Mouse (Mus musculus): ENCODE measurements at regions not wholly inside any gene's neighbourhood (a gene's known extent, or its start where the extent isn't known, plus 50 kb on each side); places are given as distances from the start of the nearest gene placed in this dataset.

- Histone ChIP-seq H3K4me1 (ENCODE audit: insufficient read depth) (no peaks in the 10 kb centered on the region), H3K36me3 (replicated peaks; ENCODE audit: insufficient read depth, low read length) (no peaks in the 10 kb centered on the region), H3K4me3 (ENCODE audit: low read depth, low read length) (no peak overlapping the region), H3K4me2 (ENCODE audit: low read depth, low read length) (no peak overlapping the region), H3K27me3 (ENCODE audit: insufficient read depth, low read length) (no peaks in the 10 kb centered on the region), H3K27ac (ENCODE audit: low read depth) (no peak overlapping the region), H3K9me3 (ENCODE audit: low read length) (no peaks in the 10 kb centered on the region), H3K9ac (replicated peaks) (no peak overlapping the region)
- ATAC-seq (no peak), DNase-seq (no peak)
- TF ChIP-seq CTCF (IDR thresholded peaks at IDR 0.05; ENCODE audit: low read depth) (no peak), EP300 (IDR thresholded peaks at IDR 0.05; ENCODE audit: low read depth) (no peak)
- WGBS (ENCODE audit: insufficient replicate concordance), result 19% methylated on average over 1 of the region's 1 CpGs
Measured at GRCm38 (mm10) chr15:33975077-33975476, 382.6 kb downstream of the 9430069I07Rik start.

- Histone ChIP-seq H3K27me3 (ENCODE audit: insufficient read depth, low read length) (no peaks in the 10 kb centered on the region), H3K4me2 (ENCODE audit: low read depth, low read length) (no peak overlapping the region), H3K4me1 (ENCODE audit: insufficient read depth) (no peaks in the 10 kb centered on the region), H3K9ac (replicated peaks) (no peak overlapping the region), H3K9me3 (ENCODE audit: low read length) (no peaks in the 10 kb centered on the region), H3K36me3 (replicated peaks; ENCODE audit: insufficient read depth, low read length) (no peaks in the 10 kb centered on the region), H3K4me3 (ENCODE audit: low read depth, low read length) (no peak overlapping the region), H3K27ac (ENCODE audit: low read depth) (no peak overlapping the region)
- WGBS (ENCODE audit: insufficient replicate concordance), result 57% methylated on average over 3 of the region's 3 CpGs
- TF ChIP-seq CTCF (IDR thresholded peaks at IDR 0.05; ENCODE audit: low read depth), result no peak
- no peak for TF ChIP-seq EP300 (IDR thresholded peaks at IDR 0.05; ENCODE audit: low read depth)
- DNase-seq (no peak), ATAC-seq (no peak)
Measured at GRCm38 (mm10) chr15:33973466-33973865, 384.2 kb downstream of the 9430069I07Rik start.

- Histone ChIP-seq H3K4me1 (ENCODE audit: insufficient read depth) (no peaks in the 10 kb centered on the region), H3K9me3 (ENCODE audit: low read length) (no peaks in the 10 kb centered on the region), H3K9ac (replicated peaks) (no peak overlapping the region), H3K36me3 (replicated peaks; ENCODE audit: insufficient read depth, low read length) (no peaks in the 10 kb centered on the region), H3K27me3 (ENCODE audit: insufficient read depth, low read length) (no peaks in the 10 kb centered on the region), H3K4me3 (ENCODE audit: low read depth, low read length) (no peak overlapping the region), H3K4me2 (ENCODE audit: low read depth, low read length) (no peak overlapping the region), H3K27ac (ENCODE audit: low read depth) (no peak overlapping the region)
- 18% methylated on average over 1 of the region's 1 CpGs for WGBS (ENCODE audit: insufficient replicate concordance)
- ATAC-seq (no peak), DNase-seq (no peak)
- no peak for TF ChIP-seq CTCF (IDR thresholded peaks at IDR 0.05; ENCODE audit: low read depth)
- TF ChIP-seq EP300 (IDR thresholded peaks at IDR 0.05; ENCODE audit: low read depth), result no peak
Measured at GRCm38 (mm10) chr15:33969409-33969808, 388.3 kb downstream of the 9430069I07Rik start.

GRCm38 (mm10) chr15:33935013-33935664 is 422.5 kb downstream of the 9430069I07Rik start:
- no peak for DNase-seq
- Histone ChIP-seq H3K36me3 (replicated peaks; ENCODE audit: insufficient read depth, low read length) (no peaks in the 10 kb centered on the region), H3K9ac (replicated peaks) (no peak overlapping the region), H3K27me3 (ENCODE audit: insufficient read depth, low read length) (no peaks in the 10 kb centered on the region), H3K4me3 (ENCODE audit: low read depth, low read length) (no peak overlapping the region), H3K4me2 (ENCODE audit: low read depth, low read length) (no peak overlapping the region), H3K9me3 (ENCODE audit: low read length) (no peaks in the 10 kb centered on the region), H3K27ac (ENCODE audit: low read depth) (no peak overlapping the region), H3K4me1 (ENCODE audit: insufficient read depth) (no peaks in the 10 kb centered on the region)
- ATAC-seq, result no peak
- 75% methylated on average over 4 of the region's 4 CpGs for WGBS (ENCODE audit: insufficient replicate concordance)
- TF ChIP-seq CTCF (IDR thresholded peaks at IDR 0.05; ENCODE audit: low read depth) (no peak), EP300 (IDR thresholded peaks at IDR 0.05; ENCODE audit: low read depth) (no peak)

GRCm38 (mm10) chr15:33926446-33926845 is 431.2 kb downstream of the 9430069I07Rik start:
- 41% methylated on average over 2 of the region's 2 CpGs for WGBS (ENCODE audit: insufficient replicate concordance)
- Histone ChIP-seq H3K9me3 (ENCODE audit: low read length) (no peaks in the 10 kb centered on the region), H3K36me3 (replicated peaks; ENCODE audit: insufficient read depth, low read length) (no peaks in the 10 kb centered on the region), H3K4me1 (ENCODE audit: insufficient read depth) (no peaks in the 10 kb centered on the region), H3K4me3 (ENCODE audit: low read depth, low read length) (no peak overlapping the region), H3K27me3 (ENCODE audit: insufficient read depth, low read length) (no peaks in the 10 kb centered on the region), H3K27ac (ENCODE audit: low read depth) (no peak overlapping the region), H3K4me2 (ENCODE audit: low read depth, low read length) (no peak overlapping the region), H3K9ac (replicated peaks) (no peak overlapping the region)
- no peak for DNase-seq
- ATAC-seq, result no peak
- no peak for TF ChIP-seq CTCF (IDR thresholded peaks at IDR 0.05; ENCODE audit: low read depth)
- no peak for TF ChIP-seq EP300 (IDR thresholded peaks at IDR 0.05; ENCODE audit: low read depth)

- H3K4me2 ChIP-seq (ENCODE audit: low read depth, low read length), result no peak overlapping the region
- H3K36me3 ChIP-seq (replicated peaks; ENCODE audit: insufficient read depth, low read length), result no peaks in the 10 kb centered on the region
- DNase-seq (no peak), ATAC-seq (no peak)
- H3K27me3 ChIP-seq (ENCODE audit: insufficient read depth, low read length), result no peaks in the 10 kb centered on the region
- H3K27ac ChIP-seq (ENCODE audit: low read depth), result no peak overlapping the region
- no peak overlapping the region for H3K9ac ChIP-seq (replicated peaks)
- H3K4me1 ChIP-seq (ENCODE audit: insufficient read depth), result no peaks in the 10 kb centered on the region
- TF ChIP-seq CTCF (IDR thresholded peaks at IDR 0.05; ENCODE audit: low read depth), result no peak
- no peak for TF ChIP-seq EP300 (IDR thresholded peaks at IDR 0.05; ENCODE audit: low read depth)
- H3K4me3 ChIP-seq (ENCODE audit: low read depth, low read length), result no peak overlapping the region
- 73% methylated on average over 5 of the region's 5 CpGs for WGBS (ENCODE audit: insufficient replicate concordance)
- H3K9me3 ChIP-seq (ENCODE audit: low read length), result no peaks in the 10 kb centered on the region
Measured at GRCm38 (mm10) chr15:33924094-33924890, 433.4 kb downstream of the 9430069I07Rik start.

All from liver, postnatal 0 days (tissue).